Mouse (Mus musculus): Measurements from ENCODE around the gene Acot2.

GRCm38 (mm10) chr12:83998341-83999107 lies 10.9 kb downstream of the Acot2 start:
- TF ChIP-seq HCFC1 (IDR thresholded peaks at IDR 0.05; ENCODE audit: borderline replicate concordance, insufficient read depth, low read length) (no peak), CHD2 (IDR thresholded peaks at IDR 0.05; ENCODE audit: low read depth, low read length) (no peak), MAFK (IDR thresholded peaks at IDR 0.05; ENCODE audit: insufficient read depth, low read depth, low read length) (no peak), ZNF384 (IDR thresholded peaks at IDR 0.05; ENCODE audit: low read depth, low read length) (no peak)
